Mouse (Mus musculus): Measurements from ENCODE around the gene Stx2.

GRCm38 (mm10) chr5:128984536-128984935, 23.8 kb downstream of the Stx2 start:
- TF ChIP-seq POLR2AphosphoS5 (IDR thresholded peaks at IDR 0.05; ENCODE audit: insufficient replicate concordance, low read depth, low read length) (no peak), TAL1 (conservative IDR thresholded peaks at IDR 0.05; ENCODE audit: low read depth, low read length) (no peak), CTCF (IDR thresholded peaks at IDR 0.05; ENCODE audit: low read depth, low read length) (no peak), GATA1 (IDR thresholded peaks at IDR 0.05; ENCODE audit: borderline replicate concordance, low read length) (no peak)
